Mouse (Mus musculus) mesoderm, embryonic 11.5 days (tissue): ENCODE measurements around the gene Abcc1.

Experiments used
- DNase-seq: peaks from one replicate; pipeline ENCODE4 v3.0.0-alpha.2; 2012; ENCODE audit warnings: low read depth, low spot score

The Abcc1 gene

DNA sequence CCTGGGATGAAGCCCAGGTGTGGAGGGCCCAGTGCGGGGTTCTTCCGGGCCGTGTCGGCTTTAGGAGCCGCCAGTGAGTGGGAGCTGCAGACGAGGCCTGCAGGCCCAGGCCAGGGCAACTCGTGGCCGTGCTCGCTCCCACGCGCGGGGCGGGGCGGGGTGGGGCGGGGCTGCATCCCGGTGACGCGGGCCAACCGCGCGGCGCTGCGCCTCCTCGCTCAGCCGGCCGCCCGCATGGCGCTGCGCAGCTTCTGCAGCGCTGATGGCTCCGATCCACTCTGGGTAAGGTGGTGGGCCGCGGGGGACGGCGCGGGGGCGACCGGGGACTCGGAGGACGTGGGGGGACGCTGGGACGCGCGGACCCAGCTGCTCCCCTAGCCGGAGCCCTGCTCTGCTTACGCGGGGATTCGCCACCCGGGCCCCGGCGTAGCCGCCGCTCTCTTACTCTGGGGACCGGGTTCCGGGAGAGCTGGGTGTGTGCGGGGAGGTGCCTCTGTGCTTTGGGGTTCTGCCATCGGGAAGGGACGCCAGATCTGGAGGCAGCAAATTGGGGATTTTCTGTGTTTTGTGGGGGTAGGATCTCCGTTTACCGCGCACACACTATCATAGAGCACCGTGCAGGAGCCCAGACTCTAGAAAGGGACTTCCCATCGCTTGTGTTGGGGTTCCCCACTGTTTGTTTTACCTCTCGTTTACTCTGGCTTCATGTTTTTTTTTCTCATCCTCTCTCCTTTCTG lies at the start of gene Abcc1:
Gene Abcc1 (plus strand): TSS at position 197 of the 737 bp plus-strand sequence.
- peak; percentile 81 for DNase-seq

DNA sequence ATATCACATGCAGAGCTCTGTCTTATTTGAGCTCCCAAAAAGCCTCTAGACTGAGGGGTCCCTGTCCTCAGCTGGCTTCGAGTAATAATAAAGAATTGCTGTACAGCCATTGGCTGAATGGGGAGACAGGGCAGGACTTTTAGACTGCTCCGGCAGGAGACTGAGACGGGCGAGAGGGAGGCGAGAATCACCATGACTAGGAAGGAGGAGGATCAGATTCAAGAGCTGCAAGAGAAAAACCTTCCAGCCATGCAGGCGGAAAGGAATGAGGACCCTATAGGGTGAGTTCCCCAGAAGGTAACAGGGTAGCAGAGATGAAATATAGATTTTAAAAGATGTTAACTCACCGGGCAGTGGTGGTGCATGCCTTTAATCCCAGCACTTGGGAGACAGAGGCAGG lies 48.4 kb upstream of the Abcc1 start:
- no peak for DNase-seq

DNA sequence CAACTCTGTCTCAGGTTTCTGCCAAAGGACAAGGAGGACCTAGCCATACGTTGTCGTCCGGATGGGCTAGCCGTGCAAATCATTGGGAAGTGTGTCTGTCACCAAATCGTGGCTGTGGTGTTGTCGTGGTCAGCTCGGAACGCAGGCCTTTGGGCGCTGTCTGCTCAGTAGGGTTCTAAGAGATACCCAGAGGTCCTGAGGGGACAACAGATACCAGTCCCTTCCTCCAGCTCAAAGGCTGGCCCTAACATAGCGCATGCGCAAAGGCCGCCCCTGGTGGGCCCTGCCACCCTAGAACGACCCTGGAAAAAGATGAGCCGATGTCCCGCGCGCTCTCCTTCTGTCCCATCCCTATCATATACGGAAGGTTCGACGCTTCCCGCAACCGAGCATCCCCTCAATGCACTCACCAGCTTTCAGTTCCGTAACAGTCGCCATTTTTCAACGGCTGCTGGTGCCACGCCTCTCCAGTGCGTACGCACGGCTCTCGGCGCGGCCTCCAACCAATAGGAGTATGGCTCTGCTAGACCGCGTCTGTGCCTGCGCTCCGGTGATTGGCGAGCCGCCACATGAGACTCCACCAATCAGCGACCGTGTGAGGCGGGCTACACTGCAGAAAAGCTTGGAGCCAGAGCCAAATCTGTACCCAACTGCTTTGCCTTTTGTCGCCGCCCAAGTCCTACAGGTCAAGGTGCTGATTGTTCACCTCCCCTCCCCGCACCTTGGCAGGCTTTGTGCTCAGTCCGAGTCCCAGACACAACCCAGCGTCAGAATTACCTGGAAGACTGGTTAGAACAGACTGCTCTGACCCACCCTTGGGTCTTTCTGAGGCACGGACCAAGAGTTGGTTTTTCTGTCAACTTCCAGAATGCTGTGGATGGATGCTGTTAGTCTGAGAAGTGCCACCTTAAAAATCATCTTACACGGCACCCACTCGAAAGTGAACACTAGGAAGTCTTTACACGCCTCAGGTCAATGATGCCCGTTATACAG lies 44.2 kb upstream of the Abcc1 start, which contains the start of gene Fopnl:
Gene Fopnl (minus strand): TSS at position 522 of the 993 bp plus-strand sequence.
- DNase-seq, result peak; percentile 96

DNA sequence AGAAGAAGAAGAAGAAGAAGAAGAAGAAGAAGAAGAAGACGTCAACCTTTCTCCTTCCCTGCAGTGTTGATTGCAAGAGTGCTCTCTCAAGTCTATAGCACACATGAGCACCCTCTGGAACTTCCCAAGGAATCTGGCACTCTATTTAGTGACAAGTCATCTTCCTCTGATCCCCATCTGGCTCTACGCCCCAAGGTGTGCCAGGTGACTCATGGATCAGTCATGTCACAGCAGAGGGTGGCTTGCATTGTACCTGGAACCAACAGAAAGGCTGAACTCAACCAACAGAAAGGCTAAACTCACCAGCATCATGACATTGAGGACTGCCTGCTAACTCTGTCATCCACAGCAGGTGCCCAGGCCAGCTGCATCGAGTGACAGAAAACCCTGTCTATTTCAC lies 41.7 kb upstream of the Abcc1 start:
- DNase-seq, result no peak

DNA sequence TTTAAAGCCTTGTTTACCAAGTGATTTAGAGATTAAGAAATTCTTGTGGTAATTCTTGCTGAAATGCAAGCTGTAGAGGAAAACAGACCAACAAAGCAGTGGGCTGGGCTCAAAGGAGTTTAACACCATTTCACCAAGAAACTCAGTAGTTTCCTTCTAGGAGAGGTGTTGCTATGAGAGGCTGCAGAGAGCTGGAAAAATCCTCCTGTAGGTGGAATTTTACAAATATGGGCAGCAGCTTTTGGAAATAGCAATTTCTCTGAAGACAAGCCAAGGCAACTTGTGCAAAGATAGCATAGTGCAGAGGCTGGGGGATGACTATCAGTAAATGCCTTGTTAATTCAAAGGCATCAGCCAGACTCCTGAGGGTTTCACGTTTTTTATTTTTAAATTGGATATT lies 40.9 kb upstream of the Abcc1 start:
- no peak for DNase-seq

DNA sequence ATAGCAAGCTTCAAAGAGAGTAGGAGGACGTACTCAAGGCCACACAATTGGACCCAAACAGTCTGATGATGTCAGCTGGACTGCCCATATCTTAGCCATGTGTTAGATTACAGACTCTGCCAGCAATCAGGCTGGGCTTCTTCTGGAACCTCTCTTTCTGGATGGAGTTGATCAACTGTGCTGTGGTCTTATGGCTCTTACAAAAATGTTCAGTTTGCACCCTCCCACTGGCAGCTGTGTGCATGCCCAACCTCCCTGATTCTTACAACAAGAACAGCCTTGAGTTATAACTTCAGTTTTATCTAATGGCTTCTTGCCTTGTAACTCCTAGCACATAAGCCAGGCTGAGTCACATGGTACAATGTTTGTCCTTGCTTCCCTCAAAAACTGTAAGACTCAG lies 33.2 kb upstream of the Abcc1 start:
- DNase-seq, result no peak

DNA sequence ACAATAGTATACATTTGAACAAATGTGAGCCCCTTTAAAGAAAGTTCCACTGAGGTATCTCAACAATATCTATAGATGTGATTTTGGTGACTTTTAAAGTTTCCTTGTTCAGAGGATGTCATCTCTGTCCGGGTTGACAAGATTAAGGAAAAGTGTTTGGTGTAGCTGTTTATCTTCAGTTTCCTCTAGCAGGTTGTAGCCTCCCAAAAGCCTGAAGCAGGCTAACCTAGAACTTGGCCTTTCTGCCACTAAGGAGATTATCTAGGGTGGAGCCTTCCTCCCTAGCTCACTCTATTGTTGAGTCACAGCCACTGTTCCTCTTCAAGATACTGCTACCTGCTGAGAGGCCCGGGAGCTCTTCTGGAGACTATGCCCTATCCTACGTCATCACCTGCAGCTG lies 16.4 kb upstream of the Abcc1 start:
- no peak for DNase-seq

DNA sequence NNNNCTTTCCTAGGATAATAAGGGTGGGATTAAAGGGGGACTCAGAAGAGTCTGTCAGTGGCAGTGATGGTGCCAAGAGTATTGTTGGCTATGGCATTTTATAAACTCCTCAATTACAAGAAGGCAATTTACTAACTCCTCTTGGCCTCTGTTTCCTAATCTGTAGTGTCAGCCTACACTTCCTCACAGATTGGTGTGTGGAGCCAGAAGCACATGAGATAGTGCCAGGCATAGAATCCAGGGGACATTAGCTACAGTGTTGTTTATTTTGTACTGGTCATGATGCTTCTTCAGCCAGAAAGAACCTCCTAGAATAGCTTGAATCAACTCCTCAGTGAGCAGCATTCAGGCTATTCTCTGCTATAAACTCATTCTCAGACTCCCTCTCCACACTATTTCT lies 9.8 kb upstream of the Abcc1 start:
- DNase-seq, result no peak

DNA sequence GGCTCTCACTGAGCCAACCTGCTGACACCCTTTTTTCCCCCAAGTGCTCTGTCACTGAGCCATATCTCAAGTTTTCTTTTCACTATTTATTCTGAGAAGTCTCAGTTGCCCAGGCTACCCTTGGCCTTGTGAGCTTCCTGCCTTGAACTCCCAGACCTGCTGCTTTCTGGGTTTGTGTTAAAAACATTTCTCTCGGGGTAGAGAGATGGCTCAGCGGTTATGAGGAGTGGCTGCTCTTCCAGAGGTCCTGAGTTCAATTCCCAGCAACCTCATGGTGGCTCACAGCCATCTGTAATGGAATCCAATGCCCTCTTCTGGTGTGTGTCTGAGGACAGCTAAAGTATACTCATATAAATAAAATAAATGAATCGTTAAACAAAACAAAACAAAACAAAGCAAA lies 9.1 kb upstream of the Abcc1 start:
- DNase-seq, result no peak

DNA sequence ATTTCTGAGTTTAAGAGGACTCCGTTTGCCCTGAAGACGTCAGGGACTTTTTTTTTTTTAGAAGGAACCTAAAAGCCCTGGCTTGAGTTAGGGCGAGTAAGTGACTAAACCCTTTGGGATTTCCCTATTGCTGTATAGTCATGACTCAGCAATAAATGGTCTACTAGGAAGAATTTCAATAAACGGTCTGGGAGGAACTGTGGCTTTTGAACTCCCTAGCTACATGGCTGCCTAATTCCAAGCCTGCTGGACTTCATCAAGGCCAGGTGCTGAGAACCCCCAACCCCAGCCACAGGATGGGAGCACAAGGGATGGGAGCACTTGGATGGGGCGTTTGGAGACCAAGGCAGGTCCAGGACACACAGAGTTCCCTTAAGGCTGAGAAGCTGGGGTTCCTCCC lies 8.7 kb upstream of the Abcc1 start:
- DNase-seq, result no peak

DNA sequence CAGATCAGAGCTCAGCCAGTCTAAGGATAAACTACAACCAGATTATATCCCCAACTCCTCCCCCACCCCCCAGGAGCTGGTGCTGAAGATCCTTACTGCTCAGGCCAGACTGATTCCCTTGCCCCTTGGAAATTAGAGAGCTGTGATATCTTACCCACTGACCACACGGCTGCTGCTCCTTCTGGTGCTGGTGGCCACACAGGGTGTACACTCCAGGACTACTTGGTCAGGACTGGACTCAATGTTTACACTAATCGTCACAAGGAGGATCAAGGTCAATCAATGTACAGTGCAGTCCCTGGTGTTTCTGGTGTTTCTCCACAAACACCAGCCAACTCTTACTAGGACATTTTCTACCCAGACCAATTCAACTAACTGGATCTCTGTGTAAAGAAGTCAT lies 3.5 kb upstream of the Abcc1 start:
- no peak for DNase-seq

DNA sequence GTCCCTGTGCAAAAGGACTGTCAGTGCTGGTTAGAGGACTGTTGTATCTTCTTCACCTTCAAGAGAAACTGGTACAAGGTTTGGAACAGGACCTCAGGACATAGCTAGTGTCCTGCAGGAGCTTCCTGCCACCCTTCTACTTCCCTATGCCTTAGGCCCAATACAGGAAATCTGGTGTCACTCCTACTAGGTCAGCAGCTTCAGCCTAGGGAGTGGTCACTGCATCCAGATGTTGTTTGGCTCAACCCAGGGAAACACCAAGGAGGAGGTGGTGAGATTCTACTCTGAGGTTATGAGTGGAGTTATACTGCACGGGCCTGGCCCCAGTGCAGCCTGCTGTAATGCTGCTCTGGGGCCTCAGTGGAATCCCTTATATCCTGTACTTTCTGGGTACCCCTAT lies 2.8 kb upstream of the Abcc1 start:
- no peak for DNase-seq

DNA sequence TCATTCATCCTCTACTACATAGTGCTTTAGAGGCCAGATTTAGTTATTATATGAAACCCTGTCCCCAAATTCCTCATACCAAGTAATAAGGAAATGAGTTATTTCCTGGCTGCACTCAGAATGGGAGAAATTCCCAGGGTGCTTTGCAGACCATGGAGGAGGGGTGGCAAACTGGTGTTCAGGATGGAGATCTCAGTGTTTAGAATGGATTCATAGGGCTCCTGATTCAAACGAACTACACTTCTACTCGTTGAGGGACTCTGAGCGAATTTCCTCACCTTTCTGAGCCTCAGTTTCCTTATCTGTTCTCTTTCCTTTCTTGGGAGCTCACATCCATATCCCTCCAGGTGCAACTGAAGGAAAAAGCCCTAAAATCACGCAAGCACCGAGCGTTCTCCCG lies 427 bp upstream of the Abcc1 start:
- DNase-seq, result no peak

DNA sequence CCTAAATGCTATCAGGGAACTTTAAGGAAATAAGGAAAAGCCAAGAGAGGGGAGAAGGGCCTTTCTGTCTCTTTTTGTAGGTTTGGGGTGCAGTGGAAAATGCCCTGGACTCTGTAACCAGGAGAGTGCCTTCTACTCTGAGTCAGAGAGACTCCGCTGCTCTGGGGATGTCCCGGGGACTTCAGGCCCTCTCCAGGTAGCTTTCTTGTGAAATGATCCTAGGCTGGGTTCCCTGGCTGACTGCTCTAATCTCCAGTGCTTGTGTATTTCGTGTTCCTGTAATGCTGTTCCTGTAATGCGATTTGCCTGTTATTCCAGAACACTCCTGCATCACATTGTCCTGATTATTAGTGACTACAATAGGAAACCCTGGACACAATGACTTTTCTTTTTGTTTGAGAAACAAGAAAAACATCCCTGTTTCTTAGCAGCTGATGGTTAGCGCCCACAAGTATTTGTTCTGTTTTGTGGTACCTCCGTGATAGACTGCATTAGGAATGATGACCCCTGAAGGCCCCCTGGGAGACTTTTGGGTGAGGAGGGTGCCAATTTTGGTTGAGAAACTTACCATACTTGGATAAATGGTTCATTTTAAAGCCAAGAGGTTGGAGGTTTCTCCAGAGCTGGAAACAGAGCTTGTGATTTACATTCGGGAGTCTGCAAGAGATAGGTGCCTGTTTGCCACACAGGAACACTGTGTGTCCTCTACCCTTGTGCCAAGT lies 902 bp downstream of the Abcc1 start:
- peak; percentile 16 for DNase-seq

DNA sequence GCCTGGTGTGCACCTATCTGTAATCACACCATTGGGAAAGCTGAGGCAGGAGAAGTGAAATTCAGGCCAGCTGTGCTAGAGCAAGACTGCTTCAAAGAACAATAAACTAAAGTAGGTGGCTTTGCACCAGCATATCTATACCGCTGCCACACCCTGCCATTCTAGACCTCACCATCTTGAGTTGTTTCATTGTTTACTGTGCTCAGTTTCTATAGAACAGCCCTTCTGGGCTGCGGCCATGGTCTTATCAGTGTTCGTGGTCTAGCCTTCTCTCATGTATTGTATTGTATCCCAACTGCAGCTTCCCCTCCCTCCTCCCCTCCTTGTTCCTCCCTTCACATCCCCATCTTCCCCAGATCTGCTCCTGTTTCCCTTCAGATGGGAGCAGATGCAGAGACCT lies 2.1 kb downstream of the Abcc1 start:
- no peak for DNase-seq

DNA sequence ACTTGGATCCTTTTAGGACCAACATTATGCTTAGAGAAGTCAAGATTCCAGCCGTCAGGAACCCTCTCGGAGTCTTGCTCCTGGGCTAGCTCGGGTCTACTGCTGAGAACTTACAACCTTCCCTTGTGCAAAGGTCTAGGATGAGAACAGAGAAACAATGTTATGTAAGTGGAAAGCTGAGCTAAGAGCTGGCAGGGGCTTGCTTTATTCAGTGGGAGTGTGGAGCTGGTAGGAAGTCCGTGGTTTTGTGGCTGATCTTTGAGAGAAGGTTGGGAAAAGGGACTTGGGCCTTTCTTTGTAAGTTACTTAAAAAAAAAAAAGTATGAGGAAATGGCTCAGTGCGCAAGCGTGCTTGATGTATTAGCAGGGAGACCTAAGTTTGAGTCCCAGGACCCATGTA lies 2.7 kb downstream of the Abcc1 start:
- no peak for DNase-seq

DNA sequence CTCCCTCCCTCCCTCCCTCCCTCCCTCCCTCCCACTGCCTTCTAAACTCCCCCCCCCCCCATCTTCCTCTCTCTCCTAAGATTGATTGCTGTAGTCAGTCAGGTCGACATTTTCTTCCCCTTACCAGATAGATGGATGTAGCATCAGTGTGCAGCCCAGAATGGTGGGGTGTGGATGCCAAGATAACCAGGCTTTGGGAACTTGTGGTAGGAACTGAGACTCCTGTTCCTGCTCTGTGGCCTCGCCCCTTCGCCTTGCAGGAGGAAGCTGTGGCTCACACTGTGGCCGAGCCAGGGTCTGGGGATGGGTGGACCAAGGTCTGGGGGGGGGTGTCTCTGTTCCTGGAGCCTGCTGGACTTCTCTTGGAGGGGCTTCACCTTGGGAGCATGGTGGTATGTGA lies 4.1 kb downstream of the Abcc1 start:
- DNase-seq, result no peak

DNA sequence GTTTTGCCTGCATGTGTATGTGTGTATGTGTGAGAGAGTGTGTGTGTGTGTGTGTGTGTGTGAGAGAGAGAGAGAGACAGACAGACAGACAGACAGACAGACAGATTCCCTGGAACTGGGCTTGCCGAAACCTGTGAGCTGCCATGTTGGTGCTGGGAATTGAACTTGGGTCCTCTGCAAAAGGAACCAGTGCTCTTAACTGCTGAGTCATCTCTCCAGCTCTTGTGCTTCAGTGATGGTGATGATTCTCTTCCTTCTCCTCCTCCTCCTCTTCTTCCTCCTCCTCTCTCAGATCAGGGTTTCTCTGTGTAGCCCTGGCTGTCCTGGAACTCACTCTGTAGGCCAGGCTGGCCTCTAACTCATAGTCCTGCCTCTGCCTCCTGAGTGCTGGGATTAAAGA lies 4.7 kb downstream of the Abcc1 start:
- no peak for DNase-seq

DNA sequence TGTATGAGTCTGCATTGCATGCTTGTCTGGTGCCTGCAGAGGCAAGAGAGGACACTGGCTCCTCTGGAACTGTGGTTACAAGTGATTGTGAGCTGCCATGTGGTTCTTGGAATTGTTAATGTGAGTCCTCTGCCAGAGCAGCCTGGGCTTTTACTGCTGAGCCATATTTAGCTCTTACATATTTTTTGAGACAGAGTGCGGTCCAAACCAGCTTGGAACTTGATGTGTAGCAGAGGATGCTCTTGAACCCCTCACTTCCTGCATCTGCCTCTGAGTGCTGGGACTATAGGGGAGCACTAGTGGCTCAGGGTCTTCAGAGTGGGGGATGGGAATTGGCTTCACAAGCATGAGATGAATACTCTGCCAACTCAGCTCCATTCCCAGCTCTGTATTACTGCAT lies 10.0 kb downstream of the Abcc1 start:
- no peak for DNase-seq

DNA sequence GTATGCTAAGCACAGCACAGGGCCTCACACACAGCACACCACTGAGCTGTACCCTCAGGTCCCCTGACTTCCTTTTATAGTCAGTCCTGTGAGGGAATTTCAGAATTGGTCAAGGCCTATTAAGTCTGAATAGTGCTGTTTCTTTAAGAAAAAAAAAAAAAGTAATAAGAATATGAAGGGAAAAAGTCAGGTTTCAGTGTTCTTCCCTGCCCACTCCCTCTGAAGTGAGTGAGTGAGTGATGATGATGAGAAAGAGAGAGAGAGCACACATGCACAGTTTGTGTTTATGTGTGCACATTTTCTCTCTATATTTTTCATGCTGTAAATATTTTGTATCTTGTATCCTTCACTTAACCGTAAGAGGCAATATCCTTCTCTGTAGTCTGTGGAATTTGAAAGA lies 11.0 kb downstream of the Abcc1 start:
- DNase-seq, result no peak

DNA sequence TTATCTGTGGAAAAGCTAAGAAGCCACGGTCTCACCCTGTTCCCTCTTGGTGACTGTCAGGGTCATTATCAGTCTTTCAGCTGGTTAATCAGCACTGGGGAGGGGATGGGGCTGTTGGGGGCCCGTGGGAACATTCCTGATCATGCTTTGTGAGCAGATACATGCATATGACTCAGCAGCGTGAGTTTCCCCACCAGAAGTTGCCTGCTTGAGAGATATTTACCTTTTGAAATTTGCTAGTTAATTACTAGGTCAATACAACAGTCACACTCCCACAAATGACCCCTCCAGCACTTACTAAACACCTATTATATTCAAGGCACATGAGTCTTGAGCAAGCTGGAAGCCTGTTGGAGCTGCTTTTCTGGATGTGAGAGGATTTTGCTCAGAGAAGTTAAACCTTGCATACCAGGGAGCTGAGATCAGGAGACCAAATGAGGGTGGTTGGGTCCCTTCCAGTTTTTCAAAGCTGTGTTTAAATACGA lies 11.5 kb downstream of the Abcc1 start:
- no peak for DNase-seq

DNA sequence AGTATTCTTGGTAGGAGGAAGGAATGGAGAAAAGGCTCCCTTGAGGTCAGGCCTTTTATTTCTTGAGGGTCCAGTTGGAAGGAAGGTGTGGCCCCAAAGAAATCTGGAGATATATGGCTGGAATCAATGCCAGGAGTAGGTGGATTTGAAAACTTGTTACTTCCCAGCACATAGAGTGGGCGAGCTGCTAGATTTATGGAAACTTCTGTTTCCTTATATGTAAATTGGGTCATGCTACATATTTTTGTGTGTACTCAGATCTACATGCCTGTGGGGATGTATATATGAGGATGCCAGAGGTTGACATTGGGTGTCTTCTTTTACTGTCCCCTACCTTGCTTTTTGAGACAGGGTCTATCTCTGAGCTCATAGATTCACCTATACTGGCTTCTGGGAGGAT lies 14.6 kb downstream of the Abcc1 start:
- DNase-seq, result no peak
